Mouse (Mus musculus) erythroblast, adult 5-6 weeks (primary cell): ENCODE measurements at regions not wholly inside any gene's neighbourhood (a gene's known extent, or its start where the extent isn't known, plus 50 kb on each side); places are given as distances from the start of the nearest gene placed in this dataset.

Experiments
- ATAC-seq: replicated peaks from 2 replicates; pipeline ENCODE4 v1.8.0; 2016; ENCODE audit warnings: moderate number of reproducible peaks, mild to moderate bottlenecking, moderate TSS enrichment, inconsistent platforms; ENCODE audit not compliant: poor library complexity, low FRiP score, severe bottlenecking

DNA sequence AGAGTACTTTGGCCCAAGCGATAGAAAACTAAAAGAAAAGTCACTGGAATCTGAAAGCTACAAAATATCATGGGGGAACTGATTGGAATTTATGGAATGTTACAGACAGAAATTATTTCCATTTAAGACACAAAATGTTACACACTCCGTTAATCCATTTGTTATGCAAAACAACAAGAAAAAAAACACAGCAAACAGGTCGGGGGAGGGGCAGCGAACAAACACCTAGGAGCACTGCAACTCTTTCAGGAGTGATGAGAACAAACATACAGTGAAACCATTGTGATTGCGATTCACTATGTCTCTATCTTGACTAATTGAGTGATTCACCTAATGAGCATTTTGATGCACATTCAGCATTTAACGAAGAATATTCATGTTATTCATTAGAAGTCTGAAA is 60.7 kb upstream of the 4933415F23Rik start:
- no peak for ATAC-seq
